Mouse (Mus musculus): ENCODE measurements around the gene Arhgef40. TPM values are rescaled to one million over a fixed set of nuclear protein-coding genes. Genes with fewer than 3 reads are reported as not detected.
"Not testable (repeated sequence)": the region's sequence is repeated elsewhere in the genome, so short reads cannot be mapped to it uniquely, and the experiment has no call there.

Arhgef40 gene
- total RNA-seq, 1 experiment from 2014 or later, result 1.5 TPM

DNA sequence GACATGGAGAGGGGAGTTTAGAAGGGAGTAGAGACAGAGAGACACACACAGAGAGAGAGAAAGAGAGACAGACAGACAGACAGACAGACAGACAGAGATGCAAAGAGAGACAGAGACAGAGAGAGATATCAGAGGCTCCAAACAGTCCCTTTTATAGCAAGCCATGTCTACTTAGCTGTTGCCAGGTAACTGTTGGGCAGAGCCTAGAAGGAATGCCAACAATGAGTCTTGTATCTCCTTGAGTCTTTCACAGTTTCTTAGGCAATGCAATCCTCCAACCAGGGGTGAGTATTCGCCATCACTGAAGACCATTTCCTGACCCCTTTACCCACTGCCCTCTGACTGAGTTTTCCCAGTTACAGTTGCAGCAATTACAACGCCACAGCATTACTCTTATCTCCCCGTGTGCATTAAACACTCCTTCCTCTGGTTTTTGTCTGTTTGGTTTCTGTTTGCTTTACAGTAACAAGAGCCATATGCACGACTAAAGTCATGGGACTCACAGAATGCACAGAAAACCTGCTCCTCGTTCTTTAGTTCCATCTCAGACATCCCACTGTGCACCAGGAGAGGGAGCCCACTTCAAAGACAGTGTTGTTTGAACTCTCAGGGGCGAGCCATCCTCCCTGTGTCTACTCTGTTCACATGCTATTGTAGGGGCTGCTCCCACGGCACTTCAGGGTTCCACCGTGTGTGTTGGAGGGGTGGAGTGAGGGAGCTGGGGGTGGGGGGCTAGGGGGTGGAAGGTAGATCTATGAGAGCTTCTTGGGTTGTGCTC, 60.6 kb downstream of the Arhgef40 start:
- ATAC-seq (ENCODE audit: extremely low read depth, insufficient number of reproducible peaks, low FRiP score, poor library complexity, severe bottlenecking), result no peak

- ATAC-seq (ENCODE audit: extremely low read depth, insufficient number of reproducible peaks, low FRiP score, poor library complexity, severe bottlenecking), result no peak
Measured at GRCm38 (mm10) chr14:52045966-52046565, 61.5 kb downstream of the Arhgef40 start.

GRCm38 (mm10) chr14:52052720-52053119, 68.2 kb downstream of the Arhgef40 start:
- not testable (repeated sequence) for ATAC-seq (ENCODE audit: extremely low read depth, insufficient number of reproducible peaks, low FRiP score, poor library complexity, severe bottlenecking)

Other genes starting within 250 kb of the Arhgef40 start
- gene Ang4, start 211.1 kb upstream of the Arhgef40 start, total RNA-seq (2017), result not detected in 2 replicates
- gene AY358078, start 184.7 kb upstream of the Arhgef40 start, total RNA-seq (2017), result not detected in 2 replicates
- not detected in 2 replicates for gene Ear6, start 131.0 kb upstream of the Arhgef40 start, total RNA-seq (2017)
- gene Mettl17, start 99.9 kb upstream of the Arhgef40 start, total RNA-seq (2017), result 23.1 and 25.8 TPM in 2 replicates
- 0.37 and 0.58 TPM in 2 replicates for gene Slc39a2, start 91.8 kb upstream of the Arhgef40 start, total RNA-seq (2017)
- 0.74 and 4.7 TPM in 2 replicates for gene Ndrg2, start 70.6 kb upstream of the Arhgef40 start, total RNA-seq (2017)
- not detected in 2 replicates for gene Tppp2, start 66.3 kb upstream of the Arhgef40 start, total RNA-seq (2017)
- not detected in 2 replicates for gene Rnase13, start 61.9 kb upstream of the Arhgef40 start, total RNA-seq (2017)
- not detected in 2 replicates for gene Tmem253, start 30.9 kb downstream of the Arhgef40 start, total RNA-seq (2017)
- 5.1 and 5.8 TPM in 2 replicates for gene Zfp219, start 36.0 kb downstream of the Arhgef40 start, total RNA-seq (2017)
- gene Olfr221, start 57.7 kb downstream of the Arhgef40 start, total RNA-seq (2017), result not detected in 2 replicates
- 397 and 426 TPM in 2 replicates for gene Hnrnpc, start 119.3 kb downstream of the Arhgef40 start, total RNA-seq (2017)
- gene Rpgrip1, start 126.0 kb downstream of the Arhgef40 start, total RNA-seq (2017), result 42.0 and 46.1 TPM in 2 replicates
- 97.9 and 102 TPM in 2 replicates for gene Supt16, start 212.7 kb downstream of the Arhgef40 start, total RNA-seq (2017)